Mouse (Mus musculus) neural tube, embryonic 11.5 days (tissue): ENCODE data around the gene Irx2. TPM values are rescaled to one million over a fixed set of nuclear protein-coding genes. Genes with fewer than 3 reads are reported as not detected.

ENCODE experiments used
- ATAC-seq: fragments of 200-750 bp; cut with Nextera tagmentation; 2 replicates; pipeline ENCODE4 v1.8.0; 2017; ENCODE audit warnings: moderate number of reproducible peaks, mild to moderate bottlenecking, moderate TSS enrichment, moderate library complexity; ENCODE audit not compliant: insufficient read depth, low FRiP score, low TSS enrichment
- DNase-seq: peaks from one replicate; pipeline ENCODE4 v3.0.0-alpha.2; 2015; ENCODE audit warnings: low spot score
- H3K27ac ChIP-seq: fragments of 300-500 bp; sonication (generic); 2 replicates; pipeline ENCODE4 v1.5.1; 2014; ENCODE audit warnings: low read depth, mild to moderate bottlenecking, low read length
- H3K27me3 ChIP-seq: fragments of 300-500 bp; sonication (generic); 2 replicates; pipeline ENCODE4 v1.6.1; 2014; ENCODE audit warnings: mild to moderate bottlenecking, low read length, mixed read lengths; ENCODE audit not compliant: control insufficient read depth, insufficient read depth
- H3K36me3 ChIP-seq: fragments of 300-500 bp; sonication (generic); 2 replicates; pipeline ENCODE4 v1.6.1; 2014; ENCODE audit warnings: mild to moderate bottlenecking, low read length, moderate library complexity, mixed read lengths; ENCODE audit not compliant: control insufficient read depth, insufficient read depth
- H3K4me1 ChIP-seq: fragments of 300-500 bp; sonication (generic); 2 replicates; pipeline ENCODE4 v1.6.1; 2014; ENCODE audit warnings: low read length, mixed read lengths; ENCODE audit not compliant: control insufficient read depth, insufficient read depth
- H3K4me2 ChIP-seq: fragments of 300-500 bp; sonication (generic); 2 replicates; pipeline ENCODE4 v1.6.1; 2014; ENCODE audit warnings: low read depth, mild to moderate bottlenecking, moderate library complexity
- H3K4me3 ChIP-seq: fragments of 300-500 bp; sonication (generic); 2 replicates; pipeline ENCODE4 v1.5.1; 2014; ENCODE audit warnings: low read depth, low read length
- H3K9ac ChIP-seq: fragments of 300-500 bp; sonication (generic); 2 replicates; pipeline ENCODE4 v1.6.1; 2014; ENCODE audit warnings: mild to moderate bottlenecking, low read length
- H3K9me3 ChIP-seq: fragments of 300-500 bp; sonication (generic); 2 replicates; pipeline ENCODE4 v1.6.1; 2016; ENCODE audit warnings: low read length; ENCODE audit not compliant: control insufficient read depth
- WGBS: fragments of 180-500 bp; shearing (Covaris S2); extraction: QIAGEN DNeasy Blood & Tissue Kit; methylation state at CpG from one replicate; pipeline ENCODE4 v1.1.7; 2014; 5-methylcytosine and 5-hydroxymethylcytosine counted together
- polyA plus RNA-seq: library from polyadenylated mRNA; unstranded; fragments of >200 nt; fragmentation: Nextera tagmentation; extraction: Ambion mirVana; gene quantifications from 2 replicates; pipeline ENCODE4 v1.2.1, GENCODE M21; 2014

Gene Irx2
- polyA plus RNA-seq, 1 experiment from 2014 or later, result 21.9 TPM

- no peaks in the 10 kb centered on the region for H3K36me3 ChIP-seq
- no peak overlapping the region for H3K4me2 ChIP-seq
- no peak overlapping the region for H3K9ac ChIP-seq
- 58% methylated on average over 1 of the region's 1 CpGs for WGBS
- no peaks in the 10 kb centered on the region for H3K9me3 ChIP-seq
- ATAC-seq (no peak), DNase-seq (no peak)
- no peaks in the 10 kb centered on the region for H3K27me3 ChIP-seq
- no peaks in the 10 kb centered on the region for H3K4me1 ChIP-seq
- H3K4me3 ChIP-seq, result no peak overlapping the region
- no peak overlapping the region for H3K27ac ChIP-seq
Observed at GRCm38 (mm10) chr13:72656447-72656846, 27.8 kb downstream of the Irx2 start.

- H3K9ac ChIP-seq, result no peak overlapping the region
- WGBS, result 96% methylated on average over 1 of the region's 1 CpGs
- no peaks in the 10 kb centered on the region for H3K4me1 ChIP-seq
- H3K36me3 ChIP-seq, result no peaks in the 10 kb centered on the region
- H3K4me3 ChIP-seq, result no peak overlapping the region
- H3K9me3 ChIP-seq, result no peaks in the 10 kb centered on the region
- H3K27me3 ChIP-seq, result no peaks in the 10 kb centered on the region
- no peak overlapping the region for H3K4me2 ChIP-seq
- ATAC-seq (no peak), DNase-seq (no peak)
- H3K27ac ChIP-seq, result no peak overlapping the region
Observed at GRCm38 (mm10) chr13:72675826-72676225, 47.2 kb downstream of the Irx2 start.
